Mouse (Mus musculus) layer of hippocampus, postnatal 10 days (tissue): Measurements from ENCODE around the gene Ptf1a. TPM values are rescaled to one million over a fixed set of nuclear protein-coding genes. Genes with fewer than 3 reads are reported as not detected.
A peak's percentile ranks its signal among the peaks of the same experiment; 100 is the strongest.

Experiments
- DNase-seq, 2 experiments: peaks; one replicate each; pipeline ENCODE4 v3.0.0; 2021; ENCODE audit warnings: low spot score in 2 of 2
- long read RNA-seq: library from polyadenylated mRNA; stranded (forward); transcript quantifications from one replicate; pipeline ENCODE4 v2.0.0, GENCODE M21; 2023
- total RNA-seq, 2 experiments: library from RNA; stranded (reverse); gene quantifications; 2 replicates each; pipeline ENCODE4 v1.2.3; 2021

Ptf1a gene
- not detected for total RNA-seq
- long read RNA-seq = 0 reads

DNA sequence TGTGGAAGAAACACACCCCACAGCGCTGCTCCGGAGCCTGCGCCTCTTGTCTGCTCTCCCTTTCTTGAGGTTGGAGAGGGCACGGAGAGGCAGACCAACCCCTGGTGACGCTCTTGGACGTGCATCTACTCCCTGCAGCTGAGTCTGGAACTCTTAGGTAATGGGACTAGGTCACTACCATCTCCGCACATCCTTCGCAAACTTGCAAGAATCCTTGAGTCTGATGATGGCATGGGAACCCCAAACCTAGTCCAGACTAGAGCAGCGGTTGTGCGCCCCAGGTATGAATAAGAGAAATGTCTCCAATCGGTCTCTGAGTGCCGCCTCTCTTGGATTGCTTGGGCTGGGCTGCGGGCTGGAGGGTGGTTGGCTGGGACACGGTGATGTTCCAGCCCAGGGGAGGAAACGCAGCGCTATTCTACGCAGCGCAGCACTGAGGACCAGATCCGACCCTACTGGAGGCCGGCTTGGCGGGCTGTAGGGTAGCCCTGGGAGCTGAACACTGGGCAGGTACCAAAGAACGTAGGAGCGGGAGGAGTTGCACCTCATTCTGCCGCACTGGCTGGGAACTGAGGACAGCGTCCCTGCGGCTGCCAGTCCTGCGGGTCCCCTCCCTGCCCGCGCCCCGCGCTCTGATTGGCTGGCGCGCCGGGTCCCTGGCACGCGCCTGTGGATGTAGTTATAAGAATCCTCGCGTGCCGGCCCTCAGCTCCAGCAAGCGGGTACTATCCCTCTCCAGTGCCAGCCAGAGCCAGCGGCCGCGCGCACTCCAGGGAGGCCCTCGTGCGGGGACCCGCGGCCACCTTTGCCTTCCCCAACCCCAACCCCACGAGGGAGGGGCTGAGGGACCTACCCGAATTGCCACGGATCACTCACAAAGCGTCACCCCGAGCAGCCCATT lies at the start of gene Ptf1a:
Ptf1a (plus strand) TSS at position 733 of the 901 bp plus-strand sequence.
- peak in 1 of 2 experiments; percentile 22 for DNase-seq

- DNase-seq = no peak
Measured at GRCm38 (mm10) chr2:19405409-19405808, 40.1 kb upstream of the Ptf1a start.

GRCm38 (mm10) chr2:19406531-19406930 lies 38.9 kb upstream of the Ptf1a start:
- no peak for DNase-seq

DNA sequence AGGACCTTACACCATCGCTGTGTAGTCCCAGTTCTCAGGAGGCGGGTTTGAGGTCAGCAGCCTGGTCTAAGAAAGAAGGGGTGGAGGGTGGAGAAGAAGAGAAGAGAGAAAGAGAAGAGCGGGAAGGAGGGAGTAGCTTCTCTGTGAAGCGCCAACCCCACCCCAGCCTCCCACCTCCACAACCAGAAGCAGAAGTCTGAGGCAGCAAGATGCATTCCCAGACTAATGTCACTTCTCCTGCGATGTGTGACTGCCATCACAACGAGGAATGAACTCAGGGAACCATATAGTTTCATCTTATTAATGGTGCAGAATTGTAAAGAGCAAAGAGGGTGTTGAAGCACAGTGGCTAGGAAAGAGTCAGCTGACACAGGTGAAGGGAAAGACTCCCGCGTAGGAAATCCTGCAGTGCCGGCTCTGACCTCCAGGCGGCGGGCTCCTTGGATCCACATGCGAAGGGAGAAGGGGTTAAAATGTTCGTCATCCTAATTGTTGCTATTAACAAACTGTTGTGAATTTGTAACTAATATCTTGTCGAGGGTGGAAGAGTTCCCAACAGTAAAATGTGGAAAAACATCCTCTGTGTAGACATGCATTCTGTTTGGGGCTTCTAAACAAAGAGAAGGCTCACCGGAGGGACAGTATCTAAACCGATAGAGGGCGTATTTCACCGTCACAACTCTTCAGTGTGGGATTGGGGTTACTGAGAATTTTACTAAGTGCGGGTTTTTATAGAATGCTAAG lies 31.1 kb upstream of the Ptf1a start:
- DNase-seq = peak; percentile 83 to 86

DNA sequence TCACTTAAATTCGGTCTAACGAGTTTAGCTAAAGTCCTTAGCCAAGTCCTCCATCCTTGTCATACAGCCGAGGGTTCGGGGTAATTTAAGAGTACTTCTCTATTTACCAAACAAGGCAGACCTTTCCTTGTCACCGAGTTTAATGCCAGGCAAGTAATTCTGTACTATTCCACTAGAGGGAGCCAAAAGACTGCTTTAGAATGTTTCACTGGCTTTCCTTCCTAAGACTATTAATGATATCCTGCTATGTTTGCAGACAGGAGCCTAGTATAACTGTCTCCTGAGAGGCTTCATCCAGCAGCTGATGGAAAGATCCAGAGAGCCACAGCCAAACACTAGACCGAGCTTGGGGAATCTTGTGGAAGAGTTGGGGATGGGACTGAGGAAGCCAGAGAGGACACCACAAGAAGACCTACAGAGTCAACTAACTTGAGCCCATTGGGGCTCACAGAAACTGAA lies 30.4 kb upstream of the Ptf1a start:
- DNase-seq = peak; percentile 31 to 52

- no peak for DNase-seq
Measured at GRCm38 (mm10) chr2:19416066-19416465, 29.4 kb upstream of the Ptf1a start.

- DNase-seq = no peak
Measured at GRCm38 (mm10) chr2:19419686-19420345, 25.6 kb upstream of the Ptf1a start.

- no peak for DNase-seq
Measured at GRCm38 (mm10) chr2:19422226-19422625, 23.2 kb upstream of the Ptf1a start.

- no peak for DNase-seq
Measured at GRCm38 (mm10) chr2:19423086-19423485, 22.4 kb upstream of the Ptf1a start.

- no peak for DNase-seq
Measured at GRCm38 (mm10) chr2:19429031-19429430, 16.4 kb upstream of the Ptf1a start.

- no peak for DNase-seq
Measured at GRCm38 (mm10) chr2:19429691-19430690, 15.5 kb upstream of the Ptf1a start.

DNA sequence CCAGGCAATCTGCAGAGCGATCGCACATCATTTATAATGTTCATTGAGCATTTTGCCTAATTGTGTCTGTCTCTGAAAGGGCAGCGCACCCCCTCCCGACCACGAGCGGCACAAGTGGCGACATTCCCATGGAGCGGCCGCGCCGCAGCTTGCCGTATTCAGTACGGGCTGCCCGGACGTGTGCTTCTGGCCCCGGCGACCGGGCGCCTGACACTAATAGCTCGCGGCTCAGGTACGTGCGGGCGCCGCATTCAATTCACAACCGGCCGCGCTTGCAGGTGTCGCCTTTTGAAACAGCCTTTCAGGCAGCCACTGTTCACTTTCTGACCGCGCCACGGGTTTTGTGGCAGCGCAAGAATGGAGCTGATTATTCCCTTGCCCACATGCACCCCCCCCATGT lies 14.7 kb upstream of the Ptf1a start:
- no peak for DNase-seq

DNA sequence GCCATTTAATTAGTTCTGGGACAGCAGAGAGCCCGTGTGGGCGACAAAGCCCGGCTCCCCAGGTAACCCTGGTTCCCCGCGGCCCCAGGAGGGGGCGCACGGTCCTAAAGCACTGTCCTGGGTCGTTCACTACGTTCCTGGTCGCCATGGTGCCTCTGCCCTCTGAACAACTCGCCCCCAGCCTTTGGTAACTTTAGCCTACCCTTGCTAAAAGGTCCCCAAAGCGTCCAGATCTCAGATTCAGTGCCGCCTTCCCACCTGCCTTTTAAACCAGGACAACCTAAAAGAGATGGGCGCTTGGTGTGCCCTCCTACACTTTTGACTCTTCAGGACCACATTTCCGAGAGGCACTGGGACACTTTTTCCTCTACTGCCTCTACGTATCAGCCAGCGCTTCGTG lies 14.3 kb upstream of the Ptf1a start:
- no peak for DNase-seq

- no peak for DNase-seq
Measured at GRCm38 (mm10) chr2:19431614-19432323, 13.7 kb upstream of the Ptf1a start.

GRCm38 (mm10) chr2:19444346-19444745 lies 1.1 kb upstream of the Ptf1a start:
- DNase-seq = no peak

DNA sequence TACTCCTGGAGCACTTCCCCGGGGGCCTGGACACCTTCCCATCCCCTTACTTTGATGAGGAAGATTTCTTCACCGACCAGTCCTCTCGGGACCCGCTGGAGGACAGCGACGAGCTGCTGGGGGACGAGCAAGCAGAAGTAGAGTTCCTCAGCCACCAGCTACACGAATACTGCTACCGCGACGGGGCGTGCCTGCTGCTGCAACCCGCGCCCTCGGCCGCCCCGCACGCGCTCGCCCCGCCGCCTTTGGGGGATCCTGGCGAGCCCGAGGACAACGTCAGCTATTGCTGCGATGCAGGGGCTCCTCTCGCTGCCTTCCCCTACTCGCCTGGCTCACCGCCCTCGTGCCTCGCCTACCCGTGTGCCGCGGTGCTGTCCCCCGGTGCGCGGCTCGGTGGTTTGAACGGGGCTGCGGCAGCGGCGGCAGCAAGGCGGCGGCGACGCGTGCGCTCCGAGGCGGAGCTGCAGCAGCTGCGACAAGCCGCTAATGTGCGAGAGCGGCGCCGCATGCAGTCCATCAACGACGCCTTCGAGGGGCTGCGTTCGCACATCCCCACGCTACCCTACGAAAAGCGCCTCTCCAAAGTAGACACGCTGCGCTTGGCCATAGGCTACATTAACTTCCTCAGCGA lies 523 bp downstream of the Ptf1a start:
- DNase-seq = peak in 1 of 2 experiments; percentile 15

- no peak for DNase-seq
Measured at GRCm38 (mm10) chr2:19446746-19447145, 1.3 kb downstream of the Ptf1a start.

DNA sequence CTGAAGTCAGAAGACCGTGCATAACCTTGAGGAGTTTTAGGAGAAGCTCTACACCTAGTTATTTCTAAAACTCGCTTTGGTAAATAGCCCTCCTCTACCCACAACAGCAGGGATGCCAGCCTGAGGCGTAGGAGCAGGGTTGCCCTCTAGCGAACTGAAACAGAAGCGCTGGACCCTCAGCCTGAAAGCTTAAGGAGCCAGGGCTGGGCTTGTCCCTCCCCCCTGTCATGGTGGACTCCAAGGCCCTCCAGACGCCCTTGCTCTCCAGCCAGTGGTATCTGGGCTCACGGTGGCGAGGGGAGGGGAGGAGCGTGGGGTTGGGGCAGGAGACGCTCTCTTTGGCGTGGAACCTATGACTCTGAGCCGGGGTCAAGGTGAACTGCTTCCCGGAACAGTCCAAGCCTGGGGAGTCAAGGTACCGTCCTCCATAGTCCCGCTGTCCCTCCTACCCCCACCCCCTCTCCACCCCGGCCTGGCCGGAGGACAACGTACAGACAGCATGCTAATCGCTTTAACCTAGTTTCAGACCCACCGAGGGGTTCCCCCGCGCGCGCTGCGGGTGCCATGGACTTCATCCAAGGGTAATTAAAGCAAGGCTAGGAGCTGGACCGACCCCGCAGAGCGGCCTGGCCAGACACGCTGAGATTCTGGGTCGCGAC lies 2.7 kb downstream of the Ptf1a start:
- DNase-seq = peak; percentile 56 to 65

DNA sequence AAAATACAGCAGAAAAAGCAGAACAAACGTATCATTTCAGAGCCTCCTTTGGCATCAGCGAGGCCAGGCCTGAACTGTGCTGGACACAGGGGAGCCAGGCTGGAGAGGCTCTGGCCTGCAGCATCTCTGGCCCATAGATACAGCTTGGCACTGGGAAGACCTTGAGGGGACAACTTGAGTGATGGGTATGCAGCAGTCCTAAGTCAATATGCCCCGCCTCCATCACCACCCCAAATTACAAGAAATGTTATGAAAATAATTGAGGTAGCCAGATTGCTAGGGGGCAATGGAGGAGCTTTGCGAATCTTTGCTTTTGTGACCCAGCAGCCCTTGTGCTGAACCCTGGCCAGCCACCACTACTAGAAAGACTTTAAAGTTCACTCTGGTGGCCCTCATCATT lies 3.8 kb downstream of the Ptf1a start:
- no peak for DNase-seq
